Mouse (Mus musculus): ENCODE measurements around the gene Ythdf1.
A peak's percentile ranks its signal among the peaks of the same experiment; 100 is the strongest.

Ythdf1 gene

DNA sequence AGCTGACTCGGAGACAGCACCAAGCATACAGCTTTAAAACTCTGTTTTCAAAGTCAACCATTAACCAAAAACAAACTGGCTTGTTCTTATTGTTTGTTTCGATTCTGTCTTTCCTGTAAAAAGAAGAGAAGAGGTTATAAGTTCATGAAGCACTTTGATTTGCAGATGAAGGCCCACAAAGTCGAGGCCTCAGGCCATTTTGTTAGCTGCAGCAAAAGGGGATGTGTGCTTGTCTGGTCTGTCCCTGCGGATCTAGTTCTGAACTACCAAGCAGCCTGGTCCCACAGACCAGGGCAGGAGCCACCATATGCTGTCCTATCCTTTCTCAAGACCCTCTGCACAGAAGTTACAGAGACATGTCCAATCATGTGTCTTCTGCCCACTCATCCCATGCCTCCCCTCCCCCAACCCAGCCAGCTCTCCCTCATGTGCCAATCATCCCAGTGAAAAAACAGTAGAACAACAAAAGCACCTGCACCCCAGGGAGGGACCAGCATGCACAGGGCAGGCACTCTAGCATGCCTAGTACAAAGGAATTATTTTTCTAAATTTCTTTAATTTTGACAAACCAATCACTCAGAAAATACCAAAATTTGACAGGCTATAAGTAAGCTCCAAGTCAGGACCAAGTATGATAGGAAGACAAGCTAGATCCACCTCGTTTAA lies 15.1 kb downstream of the Ythdf1 start:
- DNase-seq: no peak

DNA sequence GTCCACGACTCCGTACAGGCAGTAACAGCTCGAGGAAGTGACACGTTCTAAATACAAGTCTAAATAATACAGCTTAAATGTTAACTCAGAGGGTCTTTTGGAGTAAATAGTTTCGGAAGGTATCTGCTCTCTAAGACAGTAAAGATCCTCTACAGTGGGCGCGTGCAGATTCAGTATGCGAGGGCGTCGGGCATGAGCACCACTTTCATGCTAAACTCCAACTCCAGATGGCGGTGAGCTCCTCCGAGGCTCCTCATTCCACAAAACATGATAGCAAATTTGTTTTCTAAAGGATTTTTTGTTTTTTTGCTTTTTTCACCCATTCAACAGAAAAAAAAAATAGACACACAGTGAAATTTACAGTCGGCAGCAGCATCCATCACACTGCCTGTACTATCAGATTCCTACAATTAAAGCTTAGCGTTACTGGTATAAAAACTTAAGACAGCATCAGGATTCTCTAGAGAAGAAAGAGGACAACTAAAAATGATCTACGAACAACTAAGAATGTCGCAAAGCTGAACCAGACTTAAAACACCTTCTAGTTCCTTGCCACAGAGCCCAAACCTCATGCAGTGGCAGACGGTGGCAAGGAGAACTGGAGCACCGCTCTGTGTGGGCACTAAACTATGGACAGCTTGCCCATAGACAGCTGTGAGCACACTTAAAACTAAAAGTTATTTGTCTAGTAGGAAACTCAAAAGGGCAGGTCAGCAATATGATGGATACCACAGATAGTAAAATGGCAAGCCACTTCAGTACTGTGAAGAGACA lies 16.1 kb downstream of the Ythdf1 start:
- peak; percentile 54 for DNase-seq

- peak; percentile 29 for DNase-seq
Measured at GRCm38 (mm10) chr2:180902086-180902485, 18.7 kb downstream of the Ythdf1 start.

DNA sequence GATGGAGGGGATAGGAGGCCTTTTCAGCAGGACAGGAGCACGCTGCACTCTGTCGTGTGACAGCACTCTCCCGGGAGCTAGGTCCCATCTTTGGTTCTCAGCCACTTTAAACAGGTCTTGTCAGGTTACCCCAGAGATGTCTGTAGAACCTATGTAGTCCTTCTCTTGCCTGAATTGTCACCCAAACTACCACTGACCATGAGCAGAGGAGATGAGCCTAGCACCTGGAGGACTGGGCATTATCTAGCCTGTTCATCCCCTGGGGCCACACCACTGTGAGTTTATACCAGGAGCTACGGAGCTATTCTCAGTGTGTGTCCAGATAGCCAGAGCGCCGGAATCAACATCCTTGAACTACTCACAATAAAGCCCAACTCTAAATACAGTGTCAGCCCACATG lies 22.9 kb downstream of the Ythdf1 start:
- peak; percentile 18 for DNase-seq

DNA sequence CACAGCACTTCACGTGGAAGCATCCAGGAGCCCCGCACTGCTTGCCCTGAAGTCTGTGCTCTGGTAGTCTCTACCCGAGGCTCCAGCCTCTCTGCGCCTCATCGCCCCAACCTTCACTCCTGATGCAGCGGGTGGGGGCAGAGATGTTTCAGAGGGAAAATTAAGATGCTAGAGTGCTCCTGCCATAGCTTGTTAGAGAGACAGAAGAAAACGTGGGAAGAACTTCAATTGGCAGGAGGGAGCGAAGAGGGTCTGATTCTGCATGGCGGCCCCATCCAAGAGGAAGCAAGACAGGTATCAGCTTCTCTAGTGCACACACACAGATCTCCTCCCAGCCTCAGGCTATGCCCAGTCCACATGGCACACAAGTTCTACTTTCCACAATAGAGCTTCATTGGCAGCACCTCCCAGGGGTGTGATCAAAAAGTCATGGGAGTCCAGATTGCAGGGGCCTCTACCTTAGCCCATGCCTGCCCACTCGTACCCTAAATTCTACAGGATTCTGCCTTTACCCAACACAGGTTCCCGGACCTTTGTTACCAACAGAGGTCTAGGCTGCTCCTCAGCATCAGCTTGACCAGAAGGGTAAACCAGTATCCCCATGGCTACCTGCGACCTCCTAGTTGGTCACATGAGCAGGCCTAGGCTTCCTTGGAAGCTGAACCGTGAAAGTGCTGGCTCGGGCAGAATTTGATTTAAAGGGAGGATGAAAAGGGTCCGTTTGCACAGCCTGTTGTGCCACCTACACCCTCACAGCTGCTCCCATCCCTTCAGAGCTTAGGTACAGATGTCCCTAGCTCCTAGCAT lies 23.7 kb downstream of the Ythdf1 start:
- DNase-seq: peak; percentile 57

DNA sequence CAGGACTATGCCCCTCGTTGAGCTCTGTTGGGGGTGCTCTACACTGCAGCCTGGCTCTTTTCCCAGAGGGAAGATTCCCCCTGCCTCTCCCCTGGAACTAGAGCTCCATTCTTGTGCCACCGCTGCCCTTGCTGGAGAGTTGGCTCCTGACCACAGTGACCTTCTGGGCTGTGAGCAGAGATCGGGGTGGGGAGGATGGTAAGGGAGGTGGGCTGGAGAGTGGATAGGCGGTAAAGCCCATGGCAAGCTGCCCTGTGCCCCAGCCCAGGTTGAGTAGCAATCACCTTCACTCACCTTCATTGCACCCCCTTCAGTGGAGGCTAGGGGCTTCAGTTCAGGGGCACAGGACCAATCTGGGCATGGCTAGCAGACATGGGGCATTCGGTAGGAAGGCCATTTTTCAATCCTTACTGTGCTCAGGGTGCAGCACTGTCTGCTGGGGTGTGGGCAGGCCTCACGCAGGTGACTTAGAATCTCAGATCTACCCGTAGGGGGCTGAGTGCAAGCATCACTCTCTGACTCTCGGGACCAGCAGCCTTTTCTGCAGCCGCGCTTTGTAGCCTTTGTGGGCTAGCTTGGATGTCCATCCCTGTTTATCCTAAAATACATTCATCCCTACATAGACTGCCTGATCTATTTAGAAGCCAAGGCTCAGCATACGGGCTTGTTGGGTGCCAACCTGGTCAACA lies 24.8 kb downstream of the Ythdf1 start:
- peak; percentile 39 for DNase-seq

- no peak for DNase-seq
Measured at GRCm38 (mm10) chr2:180895321-180895720, 25.4 kb downstream of the Ythdf1 start.

GRCm38 (mm10) chr2:180894734-180895133 lies 26.0 kb downstream of the Ythdf1 start:
- peak; percentile 94 for DNase-seq

GRCm38 (mm10) chr2:180894029-180894623 lies 26.6 kb downstream of the Ythdf1 start:
- DNase-seq: peak; percentile 45

DNA sequence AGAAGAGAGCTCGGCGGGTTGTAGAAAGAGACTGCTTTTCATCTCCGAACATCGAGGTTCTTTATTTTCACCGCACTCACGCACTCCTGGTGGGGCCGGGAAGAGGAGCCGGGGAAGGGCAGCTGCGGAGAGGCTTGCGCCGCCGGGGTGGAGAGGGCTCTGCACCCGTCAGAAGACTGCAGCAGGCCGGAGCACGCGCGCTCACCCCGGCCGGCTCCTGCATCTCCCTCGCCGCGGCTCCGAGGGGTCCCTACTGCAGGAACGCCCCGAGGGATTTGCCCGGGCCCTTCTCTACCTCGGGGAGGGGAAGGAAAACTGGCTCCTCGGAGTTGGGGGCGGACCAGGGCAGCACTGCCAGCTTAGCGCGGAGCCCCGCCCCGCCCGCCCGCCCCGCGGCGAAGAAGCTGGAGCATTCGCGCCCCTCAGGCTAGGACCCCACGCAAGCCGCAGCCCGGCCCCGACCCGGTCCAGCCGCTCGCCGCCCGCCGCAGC lies 27.2 kb downstream of the Ythdf1 start:
- peak; percentile 71 for DNase-seq

- DNase-seq: peak; percentile 95
Measured at GRCm38 (mm10) chr2:180892841-180893521, 27.8 kb downstream of the Ythdf1 start.

DNA sequence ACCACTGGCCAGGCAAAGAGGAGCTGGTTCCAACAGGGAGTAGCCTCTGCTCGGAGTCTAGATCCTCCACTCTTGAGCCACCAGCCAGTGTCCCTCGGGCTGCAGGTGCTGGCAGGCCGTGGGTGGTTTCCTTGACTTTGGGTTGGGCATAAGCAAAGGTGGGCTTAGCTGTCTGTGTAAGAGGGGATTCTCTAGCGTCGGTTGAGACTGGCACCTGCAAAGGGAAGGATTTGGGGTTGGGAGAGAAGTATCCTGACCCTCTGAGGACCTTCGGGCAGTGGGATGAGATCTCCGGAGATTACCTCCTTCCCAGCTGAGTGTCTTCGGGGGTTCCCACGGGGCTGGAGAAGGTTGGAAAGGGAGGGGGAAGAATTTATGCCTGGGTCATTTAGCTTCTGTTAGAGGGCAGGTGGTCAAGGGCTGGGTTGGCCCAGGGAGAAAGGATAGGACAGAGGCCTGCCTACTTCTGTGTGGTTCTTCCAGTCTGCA lies 28.9 kb downstream of the Ythdf1 start:
- DNase-seq: no peak

DNA sequence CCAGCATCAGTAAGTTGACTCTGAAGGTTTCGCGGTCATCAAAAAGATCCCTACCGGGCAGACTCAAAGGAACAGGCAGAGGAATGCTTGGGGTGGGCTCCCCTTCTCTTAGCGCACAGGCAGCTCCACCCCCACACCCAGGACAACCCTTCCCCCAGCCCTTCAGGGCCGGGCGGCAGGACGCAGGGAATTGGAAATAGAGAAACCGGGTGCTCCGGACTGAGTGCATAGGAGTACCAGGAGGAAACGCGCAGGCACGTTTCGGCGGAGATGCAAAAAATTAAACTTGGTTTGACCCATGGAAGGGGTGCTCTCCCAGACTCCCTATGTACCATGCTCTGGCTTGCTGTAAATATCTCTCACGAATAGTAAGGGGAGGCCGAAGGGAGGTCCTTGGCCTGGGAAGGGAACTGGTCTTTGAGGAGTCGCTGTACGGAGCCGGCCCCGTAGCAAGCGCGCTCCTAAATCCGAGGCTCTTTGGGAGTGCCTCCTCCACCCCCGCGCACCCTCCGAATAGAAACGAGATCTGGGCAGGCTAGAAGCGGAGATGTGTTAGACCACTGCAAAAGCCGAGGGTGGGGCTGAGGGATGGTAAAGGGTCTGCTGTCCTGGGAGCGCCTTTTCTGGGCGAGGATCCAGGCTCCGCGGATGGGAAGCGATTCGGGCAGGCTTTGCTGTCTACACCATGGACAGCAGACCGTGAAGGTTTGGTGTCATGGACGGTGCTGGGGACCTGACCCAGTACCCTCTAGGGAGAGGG lies 29.5 kb downstream of the Ythdf1 start:
- DNase-seq: peak; percentile 87

DNA sequence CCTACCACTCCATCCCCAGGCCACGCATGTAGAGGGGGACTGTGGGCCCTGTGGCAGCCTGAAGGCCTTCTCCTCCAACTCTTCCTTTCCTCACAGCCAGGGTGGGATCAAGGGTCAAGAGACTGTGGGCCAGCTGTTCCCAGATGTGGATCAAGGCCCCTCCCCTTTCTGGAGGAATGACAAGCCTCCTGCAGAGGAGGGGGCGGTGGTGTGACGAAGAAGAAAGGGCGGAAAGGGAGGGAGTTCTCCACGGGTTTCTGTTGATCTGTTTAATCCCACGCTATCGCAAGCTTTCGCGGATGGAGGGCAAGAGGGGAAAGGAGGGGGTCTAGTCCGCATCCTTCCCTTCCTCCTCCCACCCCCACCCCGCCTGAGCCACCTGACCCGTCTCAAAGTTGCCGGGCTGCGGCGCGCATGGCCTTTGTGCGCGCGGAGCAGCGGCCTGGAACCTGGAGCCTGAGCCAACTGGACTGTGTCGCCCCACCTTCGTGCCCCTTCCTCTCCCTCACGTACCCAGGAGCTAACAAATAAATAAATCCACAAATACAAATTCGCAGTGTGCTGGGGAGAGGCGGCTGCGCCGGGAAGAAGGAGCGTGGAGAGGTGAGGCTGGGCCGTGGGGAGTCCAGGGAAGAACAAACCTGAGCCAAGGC lies 30.2 kb downstream of the Ythdf1 start:
- no peak for DNase-seq

GRCm38 (mm10) chr2:180889921-180890280 lies 30.8 kb downstream of the Ythdf1 start:
- DNase-seq: no peak

- DNase-seq: no peak
Measured at GRCm38 (mm10) chr2:180889271-180889920, 31.4 kb downstream of the Ythdf1 start.

DNA sequence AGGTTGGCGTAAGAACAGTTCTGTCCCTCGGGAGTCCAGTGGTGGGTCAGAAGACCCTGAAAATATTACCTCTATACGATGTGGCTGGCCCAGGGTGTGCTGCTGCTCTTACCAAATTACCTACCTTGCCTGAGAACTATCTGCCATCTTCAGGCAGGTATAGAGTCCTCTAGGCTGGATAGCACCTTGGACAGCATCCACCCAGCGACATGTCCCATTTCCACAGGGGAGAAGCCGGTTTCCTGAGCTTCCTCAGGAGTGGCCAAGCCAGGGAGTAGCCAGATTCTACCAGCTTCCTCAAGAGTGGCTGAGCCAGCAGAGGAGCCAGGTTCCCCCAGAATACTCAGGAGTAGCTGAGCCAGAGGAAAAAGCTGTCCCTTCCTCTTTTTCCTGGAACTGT lies 35.5 kb downstream of the Ythdf1 start:
- no peak for DNase-seq

DNA sequence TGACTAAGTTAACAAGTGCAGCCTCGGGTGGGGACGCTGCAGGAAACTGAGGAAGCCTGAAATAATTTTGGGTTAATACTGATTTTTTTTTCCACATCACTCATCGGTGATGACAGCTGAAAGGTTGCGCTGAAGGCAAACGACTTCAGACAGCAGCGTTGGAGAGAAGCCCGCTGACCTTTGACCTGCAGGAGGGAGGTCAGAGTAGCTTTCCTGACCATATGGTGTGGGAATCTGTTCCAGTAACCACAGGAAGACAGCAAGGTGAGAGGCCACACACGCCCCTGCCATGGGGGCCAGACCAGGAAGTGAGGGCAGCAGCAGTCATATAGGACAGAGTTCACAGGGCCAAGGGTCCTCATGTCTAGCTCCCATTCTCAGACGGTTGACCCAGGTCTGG lies 39.5 kb downstream of the Ythdf1 start:
- no peak for DNase-seq

- DNase-seq: peak; percentile 78
Measured at GRCm38 (mm10) chr2:180879365-180880067, 41.2 kb downstream of the Ythdf1 start.

Measured in right cerebral cortex, adult 18-20 months (tissue).